Mouse (Mus musculus) heart, adult 2 months (tissue): ENCODE measurements around the gene Rin2.

Experiments used
- CTCF ChIP-seq: fragments of 200-600 bp; IDR thresholded peaks from 2 replicates; pipeline ENCODE4 v1.8.1; 2022; ENCODE audit warnings: antibody characterized with exemption, mild to moderate bottlenecking, moderate library complexity
- EP300 ChIP-seq: fragments of 200-500 bp; IDR thresholded peaks from 2 replicates; pipeline ENCODE4 v1.6.1; 2011; ENCODE audit warnings: low read depth, low read length, control low read depth; ENCODE audit not compliant: insufficient read depth
- POLR2A ChIP-seq: fragments of 200-500 bp; IDR thresholded peaks from 2 replicates; pipeline ENCODE4 v1.6.1; 2011; ENCODE audit warnings: mild to moderate bottlenecking, low read depth, low read length, control low read depth; ENCODE audit not compliant: insufficient read depth

DNA sequence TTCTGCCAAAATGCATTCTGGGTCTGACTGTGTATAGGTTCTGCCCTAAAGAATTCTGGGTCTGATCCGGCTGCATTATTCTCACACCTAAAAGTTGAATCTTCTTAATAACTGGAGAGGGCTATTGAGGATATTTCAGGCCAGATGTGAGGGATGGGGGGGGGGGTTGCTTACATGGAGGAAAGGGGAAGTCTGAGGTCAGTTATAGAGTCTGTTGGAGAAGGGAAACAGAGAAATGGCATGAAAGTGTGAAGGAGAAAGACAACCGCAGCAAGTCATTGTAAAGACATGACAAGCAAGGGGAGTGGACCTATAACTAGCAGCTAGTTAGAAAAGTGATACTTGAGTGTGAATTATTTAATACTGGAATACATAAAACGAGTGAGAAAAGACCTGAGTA is 36.5 kb downstream of the Rin2 start:
- TF ChIP-seq CTCF (no peak), EP300 (no peak), POLR2A (no peak)
